Mouse (Mus musculus) gastrocnemius, adult 8-10 months (tissue): ENCODE measurements around the gene Tfg. TPM values are rescaled to one million over a fixed set of nuclear protein-coding genes. Genes with fewer than 3 reads are reported as not detected.

ENCODE experiments used
- DNase-seq, 2 experiments: peaks; one replicate each; pipeline ENCODE4 v3.0.0; 2022; ENCODE audit warnings: low spot score in 2 of 2
- total RNA-seq, 4 experiments: library from RNA; stranded (reverse); gene quantifications; 2 replicates each; pipeline ENCODE4 v1.2.4; 2022

Tfg gene
- total RNA-seq, result 10 to 100 TPM; 39.4 to 49.2 (median 40.6) TPM

DNA sequence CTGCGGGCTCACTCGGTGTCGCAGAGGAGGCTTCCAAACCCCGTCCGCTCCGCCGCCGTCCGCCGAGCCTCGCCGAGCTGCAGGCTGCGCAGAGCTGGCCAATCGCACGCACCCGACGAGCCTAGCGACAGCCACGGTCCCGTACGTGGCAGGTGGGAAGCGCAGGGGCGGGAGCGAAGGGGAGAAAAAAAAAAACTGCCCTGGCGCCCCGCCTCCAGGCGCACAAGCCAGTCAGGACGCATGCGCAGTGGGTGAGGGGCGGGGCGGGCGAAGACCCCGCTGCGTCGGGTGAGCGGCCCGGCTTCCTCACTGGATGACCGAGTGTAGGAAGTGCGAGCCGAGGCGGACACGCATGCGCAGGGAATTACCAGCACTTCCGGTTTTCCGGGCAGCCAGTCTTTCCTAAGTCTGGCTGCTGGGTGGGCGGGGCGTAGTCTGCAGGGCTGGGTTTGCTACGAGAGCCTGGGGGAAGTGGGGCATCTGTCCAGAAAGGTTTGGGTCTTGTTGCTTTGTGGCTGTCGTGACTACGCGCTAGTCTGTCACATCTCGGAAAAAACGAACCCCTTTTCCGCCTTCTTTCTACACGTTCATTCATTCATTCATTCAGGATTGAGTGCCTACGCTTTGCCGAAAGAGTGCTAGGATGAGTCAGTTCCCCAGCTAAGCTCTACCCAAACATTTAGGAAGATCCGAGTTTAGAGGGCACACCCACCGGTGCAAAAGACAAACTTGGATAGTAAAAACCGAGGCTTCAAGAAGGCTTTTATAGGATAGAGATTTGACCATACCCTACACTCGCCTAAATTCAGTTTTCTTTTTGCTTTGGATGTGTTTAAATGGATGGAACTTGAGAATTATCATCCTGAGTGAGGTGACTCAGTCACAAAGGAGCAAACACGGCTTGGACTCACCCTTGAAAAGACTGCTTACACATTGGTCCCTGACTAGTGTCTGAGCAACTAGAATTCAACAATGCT, at the start of gene Tfg:
Gene Tfg, minus strand, starts transcription at position 227 of the 977 bp plus-strand sequence.
- DNase-seq, result peak; percentile 97 to 99

DNA sequence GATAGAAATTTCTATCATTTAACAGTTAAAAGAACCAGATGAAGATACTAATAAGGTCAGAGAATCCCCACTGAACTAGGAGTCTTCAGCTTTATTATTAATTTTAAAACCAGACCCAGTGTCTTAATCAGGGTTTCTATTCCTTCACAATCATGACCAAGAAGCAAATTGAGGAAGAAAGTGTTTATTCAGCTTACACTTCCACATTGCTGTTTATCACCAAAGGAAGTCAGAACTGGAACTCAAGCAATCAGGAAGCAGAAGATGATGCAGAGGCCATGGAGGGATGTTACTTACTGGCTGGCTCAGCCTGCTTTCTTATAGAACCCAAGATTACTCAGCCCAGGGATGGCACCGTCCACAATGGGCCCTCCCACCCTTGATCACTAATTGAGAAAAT, 11.8 kb upstream of the Tfg start:
- no peak for DNase-seq

DNA sequence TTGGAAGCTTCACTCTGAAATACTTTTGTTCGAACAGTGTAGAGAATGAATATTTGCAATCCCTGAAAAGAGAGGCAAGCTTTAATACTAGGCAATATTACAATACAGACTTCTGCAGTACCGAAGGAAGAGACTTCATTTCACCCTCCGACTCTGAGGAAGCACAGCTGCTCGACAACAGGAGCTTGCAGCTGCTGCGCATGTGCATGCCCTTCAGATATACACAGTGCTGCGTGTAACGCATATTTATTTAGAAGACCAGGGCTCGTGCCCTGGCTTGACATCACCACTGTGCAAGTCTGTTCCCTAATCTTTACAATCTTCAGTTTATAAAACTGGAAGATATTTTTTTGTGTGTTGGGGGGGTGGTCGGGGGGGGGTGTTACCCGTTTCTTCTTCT, 7.7 kb upstream of the Tfg start:
- DNase-seq, result no peak

DNA sequence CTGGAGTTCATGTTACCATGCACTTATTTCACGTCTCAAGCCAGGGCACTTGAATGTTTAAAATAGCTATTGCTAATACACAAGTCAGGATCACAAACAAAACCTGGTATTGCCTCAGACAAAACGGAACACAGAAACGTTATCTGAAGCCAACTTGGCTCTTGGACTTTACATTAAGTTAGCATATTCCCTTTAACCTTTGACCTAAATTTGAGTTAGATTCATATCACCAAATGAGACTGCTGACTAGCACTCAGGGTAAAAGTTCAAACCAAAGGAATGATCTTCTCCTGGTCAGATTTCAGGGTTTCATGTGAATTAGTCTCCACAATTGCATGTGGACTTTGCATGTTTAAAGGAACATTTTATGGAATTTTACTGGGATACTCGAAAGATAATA, 5.1 kb upstream of the Tfg start:
- no peak for DNase-seq

DNA sequence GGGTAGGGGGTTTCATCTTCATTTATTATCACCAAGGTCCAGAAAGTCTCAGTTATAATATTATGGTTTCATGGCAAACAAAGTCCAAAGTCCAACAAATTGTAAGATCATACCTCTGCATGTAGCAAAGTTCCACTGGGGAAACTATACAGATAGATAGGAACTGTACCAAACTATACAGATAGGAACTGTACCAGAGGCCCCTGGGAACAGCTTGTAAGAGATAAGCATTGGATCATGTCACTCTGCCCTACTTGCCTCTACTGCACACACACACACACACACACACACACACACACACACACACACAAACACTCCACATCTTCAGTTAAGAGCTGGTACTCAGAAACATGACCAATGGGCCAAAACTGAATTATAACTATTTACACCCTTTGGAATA, 1.8 kb upstream of the Tfg start:
- DNase-seq, result no peak

DNA sequence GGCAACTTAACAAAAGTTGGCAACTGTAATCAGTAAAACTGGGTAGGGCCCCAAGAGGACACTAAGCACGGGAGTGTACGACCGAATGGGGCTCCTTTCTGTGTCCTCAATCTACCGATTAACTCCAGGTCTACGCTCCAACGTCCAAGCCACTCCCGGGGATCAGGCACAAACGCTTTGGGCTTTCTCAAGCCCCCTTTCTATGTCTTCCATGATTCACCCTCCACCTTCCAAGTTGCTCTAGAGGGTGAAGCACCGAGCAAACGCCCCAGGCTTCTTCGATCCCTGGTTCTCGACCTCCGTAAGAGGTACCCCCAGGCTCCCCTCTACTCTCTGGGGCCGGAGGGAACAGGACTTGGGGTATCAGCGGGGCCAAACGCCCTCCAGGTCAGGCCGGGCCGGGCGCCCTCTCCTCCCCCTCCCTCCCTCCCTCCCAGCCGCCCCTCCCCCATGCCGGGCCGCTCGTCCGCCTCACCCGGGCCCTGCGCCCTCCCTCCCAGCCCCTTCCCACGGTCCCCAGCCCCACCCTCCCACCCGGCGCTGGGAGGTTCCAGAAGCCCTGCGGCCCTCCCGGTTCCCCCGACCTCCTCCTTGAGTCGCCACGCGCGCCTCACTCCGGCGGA, 582 bp downstream of the Tfg start:
- peak in 1 of 2 experiments; percentile 10 for DNase-seq

DNA sequence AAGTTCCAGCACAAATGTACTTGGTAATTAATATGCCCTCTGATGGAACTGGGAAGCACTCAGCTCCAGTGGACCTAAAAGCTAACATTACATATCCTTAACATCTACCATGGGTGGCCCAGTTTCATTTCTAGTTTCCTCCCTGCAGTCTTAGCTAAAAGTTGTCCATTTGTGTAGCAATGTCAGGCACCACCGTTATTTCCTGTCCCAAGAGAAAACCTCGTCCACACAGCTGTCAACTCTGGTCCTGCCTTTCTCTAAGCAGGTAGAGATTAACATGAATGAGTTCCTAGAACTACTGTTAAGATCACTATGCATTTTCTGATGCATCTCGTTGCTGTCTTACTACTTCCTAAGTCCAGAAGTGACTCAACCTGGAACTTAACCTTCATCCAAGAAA, 1.6 kb downstream of the Tfg start:
- no peak for DNase-seq

DNA sequence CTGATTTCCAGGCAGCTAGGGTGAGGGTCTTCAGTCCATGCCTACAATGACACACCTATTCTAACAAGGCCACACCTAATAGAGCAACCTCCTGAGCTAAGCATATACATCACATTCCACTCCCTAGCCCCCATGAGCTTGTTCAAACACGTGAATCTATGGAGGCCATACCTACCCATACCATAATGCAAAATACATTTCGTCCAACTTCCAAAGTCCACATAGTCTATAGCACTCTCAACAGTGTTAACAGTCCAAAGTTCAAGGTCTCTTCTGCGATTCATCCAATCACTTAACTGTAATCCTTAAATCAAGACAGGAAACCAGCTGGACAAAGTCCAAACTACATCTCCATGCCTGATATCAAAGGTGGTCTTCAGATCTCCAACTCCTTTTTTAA, 7.2 kb downstream of the Tfg start:
- no peak for DNase-seq

DNA sequence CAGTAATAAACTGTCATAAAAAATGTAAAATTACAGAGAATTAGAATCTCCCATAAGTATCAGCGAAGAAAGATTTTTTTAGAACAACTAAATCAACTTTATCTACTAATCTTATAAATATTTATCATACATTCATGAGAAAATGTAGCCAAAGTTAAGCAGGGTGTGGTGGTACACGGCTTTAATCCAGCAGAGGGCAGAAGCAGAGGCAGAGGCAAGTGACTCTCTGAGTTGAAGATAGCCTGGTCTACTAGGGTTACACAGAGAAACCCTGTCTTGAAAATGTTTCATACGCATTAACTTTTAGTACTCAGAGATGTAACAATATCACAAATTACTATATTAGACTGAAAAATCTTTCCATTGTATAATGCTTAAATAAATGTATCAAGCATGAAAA, 11.5 kb downstream of the Tfg start:
- no peak for DNase-seq

DNA sequence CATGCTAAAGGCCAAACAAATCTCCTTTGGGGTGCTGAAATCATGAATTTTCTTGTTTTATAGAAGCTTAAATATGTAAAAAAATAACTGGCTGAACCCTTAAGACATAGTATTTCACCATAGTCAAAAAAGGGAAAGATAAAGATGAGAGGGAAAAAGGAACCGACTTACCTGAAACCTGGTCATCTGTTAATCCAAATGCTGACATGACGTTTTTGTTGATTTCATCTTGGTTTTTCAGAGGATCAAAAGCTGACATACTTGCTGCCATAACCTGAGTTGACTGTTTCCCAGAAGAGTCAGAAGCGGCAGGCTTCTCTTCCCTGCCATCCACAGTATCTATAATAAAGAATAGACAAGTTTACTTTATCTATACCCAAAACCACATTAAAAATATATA, 16.4 kb downstream of the Tfg start:
- DNase-seq, result no peak

DNA sequence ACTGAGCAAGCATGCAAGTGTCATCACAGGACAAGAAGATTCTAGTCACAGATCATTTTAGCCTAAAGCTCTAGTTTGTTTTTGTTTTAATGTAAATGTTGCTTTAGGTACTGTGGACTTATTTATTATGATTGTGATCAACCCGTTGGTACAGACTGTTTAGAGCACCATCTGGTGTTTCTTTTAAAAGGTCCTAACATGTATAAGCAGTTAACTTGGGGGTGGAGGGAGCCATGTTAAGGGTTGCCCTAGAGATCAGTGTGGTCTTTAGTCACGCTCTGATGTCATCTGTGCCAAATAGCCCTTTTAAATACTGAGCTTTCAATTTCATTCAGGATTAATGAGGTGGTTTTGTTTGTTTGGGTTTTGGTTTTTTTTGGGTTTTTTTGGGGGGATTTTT, 20.8 kb downstream of the Tfg start:
- DNase-seq, result no peak

DNA sequence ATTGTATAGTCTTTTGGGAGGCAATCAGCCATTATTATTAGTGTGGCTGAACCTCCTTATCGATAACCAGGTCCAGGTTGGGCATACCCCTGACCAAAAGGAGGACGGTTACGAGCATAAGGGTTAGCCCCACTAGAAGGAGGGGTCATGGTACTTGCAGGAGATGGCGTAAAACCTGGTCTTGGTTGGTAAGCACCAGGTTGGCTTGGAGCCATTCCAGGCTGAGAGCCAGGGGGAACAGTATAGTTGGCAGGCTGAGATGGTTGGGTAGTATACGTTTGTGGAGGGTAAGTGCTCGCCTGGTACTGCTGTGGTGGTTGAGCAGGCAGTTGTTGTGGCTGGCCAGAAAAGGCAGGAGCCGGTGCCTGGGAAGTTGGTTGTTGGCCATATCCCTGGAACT, 26.5 kb downstream of the Tfg start:
- DNase-seq, result no peak

DNA sequence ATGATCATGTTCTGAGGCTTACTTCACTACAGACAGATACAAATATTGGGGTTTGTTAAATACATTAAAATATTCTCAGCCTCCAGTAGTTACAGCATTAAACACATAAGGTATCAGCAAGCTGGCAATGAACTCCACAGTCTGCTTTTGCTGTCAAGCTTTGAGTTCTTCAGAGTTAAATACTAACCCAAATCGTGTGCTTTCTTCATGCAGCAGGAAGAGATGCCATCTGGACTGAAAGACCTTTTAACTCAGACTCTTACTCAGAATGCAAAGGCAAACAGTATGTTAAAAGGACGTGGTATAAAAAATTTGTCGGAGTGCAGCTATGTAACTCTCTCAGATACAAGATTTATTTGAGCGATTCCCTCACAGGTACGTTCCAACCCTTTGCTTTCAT, 30.5 kb downstream of the Tfg start:
- no peak for DNase-seq

DNA sequence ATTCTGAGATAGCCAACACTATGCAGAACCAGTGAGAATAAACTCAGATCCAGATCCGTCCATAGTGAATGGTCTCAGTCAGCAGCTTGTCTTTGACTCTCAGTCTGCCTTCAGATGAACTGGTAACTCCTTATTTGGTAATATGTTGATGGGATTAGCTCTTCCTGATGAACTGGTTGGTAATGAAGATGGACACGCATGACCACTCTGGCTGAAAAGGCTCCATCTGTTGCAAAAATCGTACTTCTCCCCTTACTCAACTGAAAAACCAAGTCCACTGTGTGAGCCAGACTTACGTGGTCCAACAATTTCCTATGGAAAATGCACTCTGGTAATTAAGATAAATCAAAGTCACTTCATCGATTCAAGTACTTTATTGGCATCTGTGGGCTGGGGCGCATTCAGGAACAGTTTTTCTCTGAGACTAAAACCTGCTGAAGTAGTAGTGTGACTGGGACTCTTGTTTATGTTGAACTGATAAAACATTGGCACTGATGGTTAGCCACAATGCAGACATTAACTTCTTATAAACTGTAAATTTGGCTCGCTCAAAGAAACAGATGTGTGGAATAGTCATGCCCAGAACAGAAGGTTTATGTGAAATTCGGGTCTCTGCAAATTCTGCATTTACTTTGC, 36.1 kb downstream of the Tfg start:
- no peak for DNase-seq

DNA sequence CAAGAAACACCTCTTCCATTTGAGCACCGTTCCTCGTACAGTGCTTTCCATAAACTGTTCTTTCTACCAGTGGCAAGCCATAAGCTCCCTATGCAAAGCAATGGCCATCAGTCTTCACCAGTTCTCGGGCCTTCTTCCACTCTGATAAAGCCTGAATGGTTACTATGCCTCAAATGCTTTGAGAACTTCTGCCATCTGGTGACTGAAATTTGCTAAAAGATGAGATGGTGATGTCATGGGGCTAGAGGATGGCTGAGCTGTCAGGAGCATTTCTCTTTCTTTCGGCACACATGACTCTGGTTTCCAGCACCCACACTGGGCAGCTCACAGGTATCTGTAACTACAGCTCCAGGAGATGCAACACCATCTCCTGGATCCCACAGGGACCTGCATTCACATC, 40.1 kb downstream of the Tfg start:
- DNase-seq, result no peak

DNA sequence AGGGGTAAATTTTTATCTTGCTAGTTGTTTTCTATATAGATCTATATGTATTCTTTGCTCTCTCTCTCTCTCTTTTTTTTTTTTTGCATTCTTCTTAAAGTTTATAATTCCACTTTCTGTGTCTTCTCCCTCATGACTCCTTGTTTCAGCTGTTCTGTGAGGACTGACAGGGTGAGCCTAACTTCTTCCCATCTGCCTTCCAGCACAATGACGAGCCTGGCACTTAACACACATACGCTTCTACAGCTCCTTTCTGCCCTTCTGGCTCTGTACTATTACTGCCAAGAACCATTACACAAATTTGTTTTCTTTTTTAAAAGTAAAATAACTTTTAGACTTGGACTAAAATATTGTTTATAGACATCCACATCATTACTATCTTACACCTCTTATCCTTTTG, 43.8 kb downstream of the Tfg start:
- no peak for DNase-seq

DNA sequence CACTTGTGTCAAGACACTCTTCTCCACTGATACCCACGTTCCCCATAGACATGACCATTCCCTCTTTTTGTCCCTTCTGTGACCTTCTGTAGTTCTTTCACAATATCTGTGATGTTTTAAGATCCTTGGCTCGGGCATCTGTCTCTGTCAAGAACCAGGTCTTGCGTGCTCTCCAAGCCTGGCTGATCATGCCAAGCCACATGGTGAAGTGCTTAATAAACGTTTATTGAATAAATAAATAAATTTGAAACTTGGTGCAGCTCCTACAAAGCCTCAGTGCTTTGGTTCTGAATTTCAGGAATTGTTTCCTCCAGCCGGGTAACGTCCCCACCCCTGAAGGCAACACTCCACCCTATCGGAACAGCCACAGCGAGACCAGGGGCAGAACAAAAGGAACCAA, 46.3 kb downstream of the Tfg start:
- peak; percentile 42 to 54 for DNase-seq

DNA sequence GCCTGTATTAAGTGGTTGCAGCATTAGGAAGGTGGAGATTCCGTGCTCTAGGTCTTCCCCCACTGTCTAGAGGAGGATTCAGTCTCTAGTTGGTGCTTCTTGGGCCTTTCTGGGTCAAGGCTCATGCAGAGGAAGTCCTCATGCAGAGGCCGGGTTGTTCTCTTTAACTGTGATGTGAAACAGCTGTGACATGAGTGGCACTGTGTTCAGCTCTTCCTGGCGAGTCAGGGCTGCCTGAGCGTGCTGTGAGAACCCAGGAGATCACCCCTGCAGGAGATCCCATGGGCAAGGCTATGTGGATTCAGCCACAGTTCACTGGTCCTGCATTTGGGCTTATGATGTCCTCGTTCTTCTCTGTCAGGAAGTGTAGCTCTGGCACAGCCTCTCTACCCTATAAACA, 47.7 kb downstream of the Tfg start:
- DNase-seq, result no peak

DNA sequence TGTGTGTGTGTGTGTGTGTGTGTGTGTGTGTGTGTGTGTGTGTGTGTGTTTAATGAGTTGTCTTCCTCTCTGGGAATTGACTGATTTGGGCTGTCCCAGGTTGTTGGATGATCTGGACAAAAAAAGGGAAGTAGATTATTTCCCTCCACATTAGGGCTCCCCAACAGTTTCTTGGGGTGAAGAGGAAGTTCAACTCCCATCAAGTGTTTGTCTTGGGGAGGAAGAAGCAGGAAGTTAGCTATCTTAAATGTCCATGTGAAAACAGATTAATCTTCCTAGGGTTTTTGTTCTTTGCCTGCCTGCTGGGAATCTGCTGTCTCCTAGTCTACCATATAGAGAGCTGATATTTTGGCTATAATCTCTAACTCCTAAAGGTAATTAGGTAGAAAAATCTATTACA, 58.4 kb downstream of the Tfg start:
- DNase-seq, result no peak

DNA sequence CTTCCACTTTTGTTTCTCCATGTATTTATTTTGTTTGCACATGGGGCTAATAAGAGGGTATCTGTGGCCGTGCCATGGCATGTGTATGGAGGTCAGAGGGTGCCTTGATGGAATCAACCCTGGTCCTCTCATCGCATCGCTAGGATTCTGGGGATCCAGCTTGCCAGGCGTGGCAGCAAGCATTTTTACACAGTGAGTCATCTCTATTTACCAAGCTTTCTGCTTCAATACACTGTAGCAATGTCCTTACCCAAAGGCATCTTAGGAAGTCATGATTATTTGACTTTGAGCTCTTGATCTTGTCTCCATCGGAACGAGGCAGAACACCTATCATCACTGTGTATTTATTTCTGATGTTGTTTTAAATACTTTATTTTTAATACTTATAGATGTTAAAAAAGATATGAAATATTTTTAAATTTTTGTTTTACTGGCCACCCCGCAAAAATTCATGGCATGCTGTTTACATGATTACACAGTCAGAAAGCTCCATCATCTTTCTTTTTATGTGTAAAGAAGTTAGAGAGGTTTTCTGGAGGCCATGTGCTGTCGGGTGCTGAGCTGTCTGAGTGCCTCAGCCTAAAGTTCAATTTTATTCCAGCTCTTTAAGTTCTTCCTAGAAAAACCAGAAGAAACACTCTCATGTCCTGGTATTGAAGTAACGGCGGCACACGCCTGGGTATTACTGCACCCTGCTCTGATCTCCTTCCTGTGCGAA, 61.9 kb downstream of the Tfg start:
- DNase-seq, result no peak

DNA sequence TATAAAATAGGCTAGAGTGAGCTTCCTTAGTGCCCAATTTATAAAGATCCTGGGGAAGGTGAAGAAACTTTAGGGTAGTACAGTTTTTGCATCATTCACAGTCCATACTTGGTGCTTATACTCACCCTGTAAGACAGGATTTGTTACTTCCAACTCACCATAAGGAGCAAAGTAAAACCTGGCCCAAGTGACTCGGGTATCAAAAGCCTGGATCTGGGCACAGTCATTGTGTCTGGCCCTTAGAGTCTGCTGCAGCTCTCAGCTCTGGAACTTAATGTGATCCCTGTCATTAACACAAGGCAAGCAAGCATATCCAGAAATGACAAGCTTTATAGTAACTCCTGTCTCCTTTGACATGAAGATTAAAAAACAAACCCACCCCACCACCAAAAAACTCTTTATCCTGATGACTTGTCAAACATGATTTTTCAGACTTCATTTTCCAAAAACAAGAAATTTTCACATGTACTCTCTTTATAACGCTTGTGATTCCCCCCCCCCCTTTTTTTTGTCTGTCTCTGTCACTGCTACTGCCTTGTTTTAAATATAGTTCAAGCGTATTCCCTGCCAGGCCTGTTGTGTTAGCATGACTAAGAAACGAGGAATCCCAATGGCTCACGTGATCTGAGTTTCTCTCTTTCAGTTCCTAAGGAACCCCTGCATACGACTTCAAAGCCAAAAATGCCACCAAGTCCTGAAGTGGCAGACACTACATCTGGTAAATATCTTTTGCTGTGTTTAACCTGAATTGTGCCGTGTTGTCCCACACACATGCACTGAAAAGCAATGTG, 70.7 kb downstream of the Tfg start:
- no peak for DNase-seq
